Mouse (Mus musculus) C2C12 (cell line): ENCODE data around the gene 4930579F01Rik.

Source experiments
- CEBPB ChIP-seq: IDR thresholded peaks from one replicate; pipeline ENCODE4 v1.6.1; 2011; ENCODE audit warnings: low read depth, mild to moderate bottlenecking, control low read depth, moderate library complexity
- CTCF ChIP-seq: IDR thresholded peaks from one replicate; pipeline ENCODE4 v1.5.1; 2011; ENCODE audit not compliant: control insufficient read depth, insufficient read depth, insufficient read length
- MYOD1 ChIP-seq: IDR thresholded peaks from one replicate; pipeline ENCODE4 v1.6.1; 2011; ENCODE audit warnings: low read depth; ENCODE audit not compliant: control insufficient read depth, insufficient read length
- MYOG ChIP-seq: IDR thresholded peaks from one replicate; pipeline ENCODE4 v1.6.1; 2011; ENCODE audit not compliant: control insufficient read depth, insufficient read length; ENCODE audit errors: extremely low read depth
- USF1 ChIP-seq: IDR thresholded peaks from one replicate; pipeline ENCODE4 v1.6.1; 2011; ENCODE audit warnings: low read depth, mild to moderate bottlenecking, control low read depth, moderate library complexity

DNA sequence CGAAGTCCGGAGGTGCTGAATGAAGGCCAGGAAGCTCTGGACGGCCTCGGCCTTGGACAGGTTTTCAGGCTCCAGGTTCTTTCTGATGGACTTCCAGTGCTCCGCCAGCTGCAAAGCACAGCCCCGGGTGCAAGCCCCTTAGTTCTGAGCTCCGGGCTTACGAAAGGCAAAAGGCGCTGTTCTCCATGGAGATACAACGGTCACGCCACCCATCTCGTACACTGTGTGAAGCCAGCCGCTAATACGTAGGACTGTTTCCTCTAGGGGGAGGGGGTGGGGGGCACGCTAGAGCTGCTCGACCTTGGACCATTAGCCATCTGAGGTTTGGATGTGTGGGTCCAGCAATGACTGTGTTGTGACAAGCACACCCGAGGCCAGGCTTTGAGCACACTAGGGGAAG is 79.5 kb downstream of the 4930579F01Rik start:
- no peak for TF ChIP-seq MYOG
- no peak for TF ChIP-seq MYOD1
- no peak for TF ChIP-seq USF1
- no peak for TF ChIP-seq CTCF
- no peak for TF ChIP-seq CEBPB
